Mouse (Mus musculus): Measurements from ENCODE around the gene Mfsd4b1.
"Not testable (repeated sequence)": the region's sequence is repeated elsewhere in the genome, so short reads cannot be mapped to it uniquely, and the experiment has no call there.

The Mfsd4b1 gene

DNA sequence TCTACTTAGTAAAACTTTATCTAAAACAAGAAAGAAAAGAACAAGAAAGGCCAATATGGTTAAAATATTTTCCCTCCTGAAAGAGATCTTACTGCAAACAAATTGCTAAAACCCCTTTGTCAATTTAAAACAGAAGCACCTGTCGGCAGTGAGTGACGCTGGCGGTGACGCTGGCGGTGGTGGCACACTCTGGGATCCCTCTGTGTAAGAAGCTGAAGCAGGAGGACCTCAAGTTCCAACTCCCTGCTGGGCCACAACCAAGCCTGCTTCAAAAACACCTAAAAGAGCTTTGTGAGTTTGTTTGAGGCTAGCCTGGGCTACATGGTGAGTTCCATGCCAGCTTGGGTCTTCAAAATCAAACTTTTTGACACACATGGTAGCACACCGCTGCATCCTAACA, 9.9 kb upstream of the Mfsd4b1 start:
- no peak for DNase-seq (ENCODE audit: low spot score in 2 of 2)

DNA sequence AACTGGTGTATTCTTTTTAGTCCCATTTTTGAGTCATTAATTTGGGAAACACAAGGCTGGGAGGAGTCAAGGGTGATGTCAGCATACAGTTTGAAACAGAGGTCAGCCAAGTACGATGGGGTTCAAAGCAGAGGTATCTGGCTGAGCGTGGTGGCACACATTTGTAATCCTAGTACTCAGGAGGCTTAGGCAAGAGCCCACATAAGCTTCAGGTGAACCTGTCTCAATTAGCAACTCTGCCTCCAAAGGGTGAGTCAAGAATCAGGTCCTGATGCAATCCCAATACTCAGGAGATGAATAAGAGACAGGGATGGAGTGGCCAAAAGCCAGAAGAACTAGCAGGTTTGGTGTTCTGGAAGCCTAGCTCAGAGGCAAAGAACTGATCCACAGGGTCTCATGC, 7.8 kb upstream of the Mfsd4b1 start:
- no peak for DNase-seq (ENCODE audit: low spot score in 2 of 2)

DNA sequence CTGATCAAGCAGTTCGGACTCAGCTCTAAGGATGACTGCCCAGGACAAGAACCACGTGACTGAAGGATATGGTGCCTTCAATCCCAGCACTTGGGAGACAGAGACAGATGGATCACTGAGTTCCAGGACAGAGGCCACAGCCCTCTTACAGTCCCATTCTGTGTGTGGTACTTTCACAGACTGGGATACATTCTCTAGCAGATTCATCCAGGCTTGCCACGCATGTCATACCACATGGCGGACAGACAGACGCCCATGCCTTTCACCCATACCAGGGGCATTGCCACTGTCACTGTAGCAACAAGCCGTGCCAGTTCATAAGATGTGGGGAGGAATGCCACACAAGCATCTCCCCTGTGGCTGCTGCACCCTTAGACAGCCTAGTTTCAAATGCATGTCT, 5.6 kb upstream of the Mfsd4b1 start:
- no peak for DNase-seq (ENCODE audit: low spot score in 2 of 2)

DNA sequence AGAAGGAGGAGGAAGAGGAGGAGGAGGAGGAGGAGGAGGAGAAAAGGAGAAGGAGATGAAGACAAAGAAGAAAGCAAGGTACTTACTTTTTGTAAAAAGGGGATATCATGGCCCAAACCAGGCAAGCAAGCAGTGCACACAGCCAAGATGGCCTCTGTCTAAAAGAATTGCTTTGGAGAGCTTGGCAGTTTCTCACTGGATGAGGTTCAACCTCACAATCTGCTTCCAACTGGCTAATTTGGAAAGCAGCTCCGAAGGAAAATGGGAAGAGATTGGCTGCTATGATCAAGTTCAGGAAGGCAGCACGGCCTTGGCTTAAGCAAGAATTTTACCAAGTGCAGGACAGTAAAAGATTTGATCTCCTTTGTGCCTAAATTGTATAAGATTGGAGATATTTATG, 4.5 kb upstream of the Mfsd4b1 start:
- DNase-seq (ENCODE audit: low spot score in 2 of 2) = no peak

DNA sequence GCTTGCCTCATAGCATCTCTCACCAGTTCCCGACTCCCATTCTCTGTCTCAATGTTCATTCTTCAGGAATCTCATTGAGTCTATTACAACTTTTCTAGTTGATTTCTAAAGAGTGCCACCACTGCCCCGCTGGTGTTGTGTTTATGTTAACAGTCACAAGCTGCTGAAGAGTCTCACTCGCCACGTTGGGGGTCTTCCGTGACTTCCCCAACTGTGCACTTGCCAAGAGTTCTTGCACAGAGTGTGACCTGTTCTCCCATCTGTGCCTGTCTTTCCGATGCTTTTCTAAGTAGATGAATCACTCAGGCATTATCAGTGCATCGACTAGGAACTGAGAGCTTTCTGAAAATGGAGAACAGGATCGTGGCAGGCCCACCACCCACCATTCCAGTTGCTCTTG, 3.0 kb upstream of the Mfsd4b1 start:
- DNase-seq (ENCODE audit: low spot score in 2 of 2) = no peak

DNA sequence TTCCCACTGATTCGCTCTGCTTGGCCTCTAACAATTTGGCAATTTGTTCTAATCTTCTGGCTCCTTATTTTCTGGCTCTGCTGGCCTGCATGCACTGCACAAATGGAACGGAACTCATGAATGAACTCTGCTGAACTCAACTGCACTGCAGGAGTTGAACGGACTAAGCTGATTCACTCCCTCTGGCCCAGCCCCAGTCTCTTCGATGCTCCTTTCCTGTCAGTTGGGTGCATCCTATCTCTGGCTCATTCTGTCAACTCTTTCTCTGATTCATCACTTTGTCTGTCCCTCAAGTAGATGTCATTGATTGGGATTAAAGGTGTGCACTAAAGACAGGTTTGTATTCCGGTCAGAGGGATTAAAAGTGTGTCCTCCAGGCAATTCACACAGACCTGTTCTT, 1.5 kb upstream of the Mfsd4b1 start:
- no peak for DNase-seq (ENCODE audit: low spot score in 2 of 2)

DNA sequence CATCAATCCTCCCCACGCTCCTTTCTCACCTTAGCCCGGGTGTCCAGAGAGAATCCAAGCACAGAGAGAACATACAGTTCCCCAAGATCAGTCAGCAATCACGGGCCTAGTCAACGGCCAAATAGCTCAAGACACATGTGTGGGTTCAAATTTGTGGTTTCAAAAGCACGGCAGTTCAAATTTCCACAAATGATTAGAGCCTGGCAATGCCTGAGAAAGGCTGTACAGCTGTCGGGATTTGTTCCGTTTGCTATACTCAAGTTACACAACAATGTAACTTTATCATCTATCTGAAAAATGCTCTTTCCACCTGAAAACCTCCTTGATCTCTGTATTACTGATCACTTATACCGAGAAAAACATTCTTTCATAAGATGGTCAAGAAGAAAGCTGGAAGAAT, 492 bp upstream of the Mfsd4b1 start:
- no peak for DNase-seq (ENCODE audit: low spot score in 2 of 2)

DNA sequence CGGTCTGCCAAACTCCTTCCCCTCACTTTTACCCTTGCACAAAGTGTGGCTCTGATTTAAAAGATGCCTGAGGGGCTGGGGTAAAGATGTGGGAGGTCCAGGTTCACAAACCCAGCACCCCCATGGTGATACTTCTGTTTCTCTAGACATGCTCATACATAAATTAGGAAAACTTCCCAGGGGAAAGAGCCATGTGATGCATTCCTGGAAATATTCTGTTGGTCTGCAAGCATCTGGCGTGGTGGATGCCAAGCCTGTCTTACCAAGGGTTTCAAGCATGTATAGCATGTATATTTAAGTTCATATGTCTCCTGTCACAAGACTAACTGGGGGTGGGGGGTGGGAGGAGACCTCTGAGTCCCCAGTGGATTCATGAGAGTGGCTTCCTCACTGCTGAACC, 4.7 kb downstream of the Mfsd4b1 start:
- DNase-seq (ENCODE audit: low spot score in 2 of 2) = no peak

DNA sequence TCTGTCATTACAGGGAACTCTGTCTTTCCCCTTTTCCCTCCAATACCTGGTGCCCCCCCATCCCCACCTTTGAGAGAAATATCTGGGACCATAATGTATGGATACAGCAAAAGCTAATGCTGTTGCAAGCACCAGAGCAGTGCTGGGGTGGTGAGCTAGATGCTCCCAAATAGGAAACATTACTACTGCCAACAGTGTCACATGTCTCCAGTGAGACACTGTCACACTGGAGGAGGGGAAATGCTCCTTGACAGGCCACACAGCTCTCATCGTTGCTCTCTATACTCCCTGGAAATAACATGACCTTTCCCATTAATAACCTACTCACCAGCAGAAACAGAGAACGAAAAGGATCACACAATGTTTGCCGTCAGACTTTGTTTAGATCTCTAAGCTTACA, 5.6 kb downstream of the Mfsd4b1 start:
- DNase-seq (ENCODE audit: low spot score in 2 of 2) = no peak

DNA sequence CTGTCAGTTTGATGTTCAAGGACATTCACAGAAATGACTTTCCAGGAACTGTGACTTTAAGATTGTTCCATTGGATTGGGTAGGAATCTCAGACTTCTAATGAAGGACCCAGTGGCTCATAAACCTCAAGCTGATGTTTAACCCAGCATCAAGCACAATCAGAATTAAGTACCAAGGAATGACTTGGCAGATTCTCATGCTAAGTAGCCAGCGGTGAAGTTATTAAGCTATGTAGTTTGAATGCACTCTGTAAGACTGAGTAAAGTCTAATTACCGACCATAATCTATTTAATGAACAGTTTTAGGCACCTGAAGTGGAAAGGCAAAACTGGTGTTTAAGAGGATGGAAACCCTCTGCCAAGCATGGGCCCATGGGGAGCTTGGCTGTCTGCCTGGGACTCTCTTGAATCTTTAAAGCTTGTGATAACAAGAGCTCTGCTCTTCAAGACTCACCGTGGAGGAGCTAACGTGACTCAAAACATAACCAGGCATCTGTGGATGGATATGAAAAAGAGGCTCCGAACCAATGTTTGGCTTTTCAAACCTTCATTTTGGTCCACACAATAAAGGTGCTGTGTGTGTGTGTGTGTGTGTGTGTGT, 6.7 kb downstream of the Mfsd4b1 start:
- no peak for DNase-seq (ENCODE audit: low spot score in 2 of 2)

DNA sequence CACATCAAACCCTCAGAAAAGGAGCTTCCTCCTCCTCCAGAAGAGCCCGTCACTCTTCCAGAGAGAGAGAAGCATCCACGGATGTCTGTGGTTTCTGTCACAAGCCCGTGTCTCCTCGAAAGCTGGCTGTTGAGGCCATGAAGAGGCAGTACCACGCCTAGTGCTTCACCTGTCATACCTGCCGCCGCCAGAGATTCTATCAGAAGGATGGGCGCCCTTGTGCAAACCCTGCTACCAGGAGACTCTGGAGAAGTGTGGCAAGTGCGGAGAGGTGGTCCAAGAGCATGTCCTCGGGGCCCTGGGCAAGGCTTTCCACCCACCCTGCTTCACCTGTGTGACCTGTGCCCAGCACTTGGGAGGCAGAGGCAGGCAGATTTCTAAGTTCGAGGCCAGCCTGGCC, 15.5 kb downstream of the Mfsd4b1 start:
- DNase-seq (ENCODE audit: low spot score in 2 of 2) = no peak

DNA sequence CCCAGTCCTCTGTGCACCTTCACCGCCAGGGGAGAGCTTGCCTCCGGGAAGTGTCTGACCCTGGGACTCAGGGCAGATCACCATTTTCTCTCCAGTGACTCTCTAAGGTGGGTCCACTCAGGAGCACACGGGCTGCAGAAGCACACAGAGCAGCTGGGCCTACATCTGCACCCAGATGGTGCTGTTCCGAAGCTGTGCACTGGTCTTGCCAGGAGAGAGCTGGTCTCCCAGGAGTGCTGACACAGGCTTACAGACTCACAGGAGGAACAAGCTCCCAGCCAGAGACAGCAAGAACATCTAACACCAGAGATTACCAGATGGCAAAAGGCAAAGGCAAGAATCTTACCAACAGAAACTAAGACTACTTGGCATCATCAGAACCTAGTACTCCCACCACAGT, 16.2 kb downstream of the Mfsd4b1 start:
- not testable (repeated sequence) for DNase-seq (ENCODE audit: low spot score in 2 of 2)

DNA sequence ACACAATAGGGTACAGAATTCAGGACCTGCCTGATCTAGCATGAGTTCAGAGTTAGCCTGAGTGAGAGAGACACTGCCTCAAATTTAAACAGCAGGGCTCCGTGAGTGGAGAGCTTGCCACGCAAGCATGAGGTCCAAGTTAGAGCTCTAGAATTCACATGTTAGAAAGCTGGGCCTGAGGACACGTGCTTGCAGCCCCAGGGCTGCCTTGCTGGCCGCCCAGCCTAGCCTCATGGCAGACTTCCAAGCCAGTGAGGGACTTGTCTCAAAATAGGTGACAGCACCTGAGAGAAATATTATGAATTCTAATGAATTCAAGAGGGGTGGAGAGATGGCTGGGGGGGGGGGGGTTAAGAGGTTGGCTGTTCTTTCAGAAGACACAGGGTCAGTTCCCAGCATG, 17.1 kb downstream of the Mfsd4b1 start:
- no peak for DNase-seq (ENCODE audit: low spot score in 2 of 2)

DNA sequence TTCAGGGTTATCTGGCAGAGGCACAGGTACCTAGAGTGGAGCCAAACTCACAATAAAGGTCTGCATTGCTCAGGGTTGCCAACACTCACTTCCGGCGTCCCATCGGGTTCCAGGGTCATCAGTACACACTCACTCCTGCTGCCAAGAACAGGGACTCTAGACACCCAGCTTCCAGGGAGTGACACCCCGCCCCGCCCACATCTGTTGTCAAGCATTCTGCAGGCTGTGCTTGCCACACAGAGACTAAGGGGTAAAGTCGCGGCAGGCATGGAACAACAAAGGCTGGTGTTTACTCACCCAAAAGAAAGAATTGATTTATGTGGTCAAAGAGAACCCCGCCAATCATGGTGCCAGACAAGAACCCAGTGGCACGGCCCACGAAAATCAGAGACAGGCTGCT, 18.1 kb downstream of the Mfsd4b1 start:
- DNase-seq (ENCODE audit: low spot score in 2 of 2) = no peak

DNA sequence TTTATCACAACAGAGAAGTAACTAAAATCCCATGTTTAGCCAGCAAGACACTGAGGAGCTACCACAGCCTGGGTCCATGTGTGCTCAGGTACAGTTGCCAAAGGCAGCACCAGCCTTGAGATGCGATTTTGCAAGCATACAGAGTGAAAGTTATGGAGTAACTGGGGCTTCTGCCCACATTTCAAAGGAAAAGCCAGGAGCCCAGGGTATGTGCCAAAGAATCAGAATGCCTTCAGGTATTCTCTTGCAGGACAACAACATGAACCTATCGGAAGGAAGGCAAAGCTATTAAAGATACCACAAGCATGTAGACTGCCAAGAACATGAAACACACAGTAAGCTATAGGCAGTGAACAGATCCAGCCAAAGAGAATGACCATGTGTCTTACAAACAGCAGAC, 24.3 kb downstream of the Mfsd4b1 start:
- DNase-seq (ENCODE audit: low spot score in 2 of 2) = no peak

DNA sequence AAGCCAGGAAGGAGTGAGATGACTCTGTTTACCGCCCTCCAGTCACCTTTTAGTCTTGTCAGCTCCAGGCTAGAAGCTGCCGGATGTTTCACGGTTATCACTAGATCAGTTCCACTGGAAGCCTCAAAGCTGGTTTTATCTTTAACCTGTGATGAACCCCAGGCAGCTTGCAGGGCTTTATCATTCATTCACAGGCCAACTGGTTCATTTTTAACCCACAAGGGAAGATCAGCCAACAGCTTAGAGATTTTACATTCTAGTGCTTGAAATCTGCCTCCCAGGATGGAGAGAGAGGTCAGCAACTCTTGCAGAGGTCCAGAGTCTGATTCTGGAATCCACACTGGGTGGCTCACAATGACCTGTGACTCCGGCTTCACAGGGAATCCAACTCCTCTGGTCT, 33.9 kb downstream of the Mfsd4b1 start:
- no peak for DNase-seq (ENCODE audit: low spot score in 2 of 2)

DNA sequence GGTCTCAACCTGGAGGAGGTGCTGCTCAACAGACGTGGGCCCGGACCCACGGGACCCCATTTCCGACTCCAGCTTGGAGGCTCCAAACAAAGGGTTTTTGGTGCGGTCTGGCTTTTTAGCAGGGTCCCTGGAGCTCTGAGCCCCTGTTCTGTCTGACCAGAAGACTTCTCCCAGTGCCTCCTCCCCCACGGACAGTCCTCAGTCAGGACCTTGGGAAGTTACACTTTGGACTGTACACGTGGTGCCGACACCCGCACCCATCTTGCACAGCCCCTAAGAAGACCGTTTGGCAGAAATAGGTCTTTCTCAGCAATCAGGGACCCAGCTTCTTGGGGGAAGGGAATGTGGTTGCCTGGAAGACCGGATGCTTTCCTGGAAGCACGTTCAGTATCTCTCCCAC, 38.6 kb downstream of the Mfsd4b1 start, which contains the start of gene Mfsd4b5:
Gene Mfsd4b5, minus strand, starts transcription at position 181 of the 400 bp plus-strand sequence.
- DNase-seq (ENCODE audit: low spot score in 2 of 2) = no peak

DNA sequence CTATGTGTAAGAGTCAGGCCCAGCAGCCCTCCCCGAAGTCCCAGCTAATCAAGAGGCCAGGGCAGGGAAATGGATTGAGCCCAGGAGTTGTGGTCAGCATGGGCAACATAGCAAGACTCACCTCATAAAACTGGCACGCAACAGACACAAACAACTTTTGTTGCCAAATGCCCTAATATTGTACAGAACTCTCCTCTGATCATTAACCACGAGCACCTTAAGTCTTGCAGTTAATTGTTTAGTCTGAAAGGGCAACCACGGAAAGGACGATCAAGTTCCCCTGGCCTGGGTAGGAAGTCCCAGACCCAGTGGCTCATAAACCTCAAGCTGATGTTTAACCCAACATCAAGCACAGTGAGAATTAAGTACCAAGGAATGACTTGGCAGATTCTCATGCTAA, 42.5 kb downstream of the Mfsd4b1 start:
- no peak for DNase-seq (ENCODE audit: low spot score in 2 of 2)

DNA sequence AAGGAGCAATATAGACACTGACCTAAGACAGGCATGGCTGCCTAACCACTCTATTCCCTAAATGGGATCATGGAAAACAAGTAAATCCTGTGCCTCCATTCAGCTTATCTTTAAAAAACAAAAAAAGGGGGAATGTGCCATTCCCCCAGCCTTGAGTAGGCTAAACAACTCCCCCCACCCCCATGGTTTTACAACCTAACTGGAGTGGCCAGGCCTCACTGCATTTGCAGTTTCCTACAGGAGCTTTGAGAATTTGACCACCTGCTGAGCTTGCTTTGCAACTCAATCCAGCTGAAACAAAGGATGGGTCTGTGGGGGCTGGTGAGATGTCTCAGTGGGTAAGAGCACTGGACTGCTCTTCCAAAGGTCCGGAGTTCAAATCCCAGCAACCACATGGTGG, 46.8 kb downstream of the Mfsd4b1 start:
- DNase-seq (ENCODE audit: low spot score in 2 of 2) = no peak

DNA sequence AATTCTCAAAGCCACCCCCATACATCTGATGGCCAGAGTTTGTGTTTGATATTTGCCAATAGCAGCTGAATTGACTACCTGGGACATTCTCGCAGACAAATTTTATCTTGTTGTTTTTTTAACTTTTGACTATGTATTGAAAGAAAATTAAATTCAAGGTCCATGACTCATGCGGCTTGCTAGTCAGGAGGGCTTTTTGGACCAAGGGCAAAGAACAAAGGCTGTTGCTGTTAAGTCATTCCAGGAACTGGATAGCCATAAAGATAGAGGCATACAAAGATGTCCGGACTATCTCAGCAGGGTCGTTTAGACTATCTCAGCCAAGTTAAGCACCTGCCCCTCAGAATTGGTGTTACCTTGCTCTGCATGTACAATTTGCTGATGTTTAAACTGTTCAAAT, 47.7 kb downstream of the Mfsd4b1 start:
- DNase-seq (ENCODE audit: low spot score in 2 of 2) = no peak

DNA sequence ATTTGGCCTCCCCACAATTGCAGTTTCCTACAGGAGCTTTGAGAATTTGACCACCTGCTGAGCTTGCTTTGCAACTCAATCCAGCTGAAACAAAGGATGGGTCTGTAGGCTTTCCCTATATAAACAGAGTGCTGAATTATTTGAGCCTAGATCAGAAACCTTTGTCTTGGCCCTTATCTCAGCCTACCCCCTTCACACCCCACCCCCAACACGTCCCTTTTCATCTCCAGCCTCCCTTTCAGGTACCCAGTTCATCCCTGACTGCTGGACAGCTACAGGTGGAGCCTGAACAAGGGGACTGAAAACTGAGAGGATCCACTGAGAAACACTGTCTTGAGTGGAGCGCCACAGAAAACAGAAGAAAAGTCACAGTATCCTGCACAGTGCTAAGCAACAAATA, 49.3 kb downstream of the Mfsd4b1 start:
- DNase-seq (ENCODE audit: low spot score in 2 of 2) = no peak

DNA sequence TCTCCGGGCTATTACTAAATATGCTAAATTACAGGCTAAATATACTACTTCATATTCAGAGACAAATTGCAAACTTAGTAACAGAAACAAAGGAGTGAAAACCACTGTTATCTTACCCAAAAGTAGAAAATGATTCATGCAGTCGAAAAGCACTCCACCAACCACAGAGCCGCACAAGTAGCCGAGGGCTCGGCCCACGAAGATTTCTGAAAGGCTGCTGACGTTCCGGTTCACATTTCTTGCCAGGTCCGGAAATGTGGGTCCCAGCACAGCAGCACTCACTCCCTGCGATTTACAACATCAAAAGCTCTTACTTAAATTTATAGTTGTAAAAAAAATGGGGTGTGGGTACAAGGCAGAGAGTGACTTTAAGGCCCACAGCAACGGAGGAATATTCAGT, 50.1 kb downstream of the Mfsd4b1 start:
- DNase-seq (ENCODE audit: low spot score in 2 of 2) = peak; percentile 8 to 14

DNA sequence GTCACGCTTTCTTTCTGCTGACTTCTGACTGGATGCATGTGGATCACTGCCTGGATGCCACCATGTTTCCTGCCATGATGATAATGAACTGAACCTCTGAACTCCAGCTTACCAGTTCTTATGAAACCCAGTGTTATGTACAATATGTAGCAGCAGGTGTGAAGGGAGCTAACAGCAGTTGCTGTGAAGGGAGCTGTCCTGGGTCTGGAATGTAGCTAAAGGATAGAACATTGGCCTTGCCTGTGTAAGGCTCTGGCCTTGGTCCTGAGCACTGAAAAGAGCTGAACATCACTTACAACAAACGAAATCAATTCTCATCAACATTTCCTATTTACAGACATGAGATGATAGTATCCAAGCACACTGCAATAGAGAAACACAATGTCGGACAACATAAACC, 57.6 kb downstream of the Mfsd4b1 start:
- no peak for DNase-seq (ENCODE audit: low spot score in 2 of 2)

DNA sequence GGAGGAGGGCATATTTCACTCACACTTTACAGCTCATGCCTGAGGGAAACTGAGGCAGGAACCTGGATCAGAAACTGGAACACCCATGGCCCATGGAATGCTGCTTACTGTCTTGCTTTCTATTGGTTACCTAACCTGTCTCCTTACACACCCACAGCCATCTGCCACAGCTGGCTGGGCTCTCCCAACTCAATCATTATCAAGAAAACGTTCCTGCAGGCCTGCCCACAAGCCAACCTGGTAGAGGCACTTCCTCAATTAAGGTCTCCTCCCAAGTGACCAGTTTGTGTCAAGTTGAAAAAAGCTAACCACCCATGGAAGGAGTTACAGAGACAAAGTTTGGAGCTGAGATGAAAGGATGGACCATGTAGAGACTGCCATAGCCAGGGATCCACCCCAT, 63.2 kb downstream of the Mfsd4b1 start:
- DNase-seq (ENCODE audit: low spot score in 2 of 2) = no peak

DNA sequence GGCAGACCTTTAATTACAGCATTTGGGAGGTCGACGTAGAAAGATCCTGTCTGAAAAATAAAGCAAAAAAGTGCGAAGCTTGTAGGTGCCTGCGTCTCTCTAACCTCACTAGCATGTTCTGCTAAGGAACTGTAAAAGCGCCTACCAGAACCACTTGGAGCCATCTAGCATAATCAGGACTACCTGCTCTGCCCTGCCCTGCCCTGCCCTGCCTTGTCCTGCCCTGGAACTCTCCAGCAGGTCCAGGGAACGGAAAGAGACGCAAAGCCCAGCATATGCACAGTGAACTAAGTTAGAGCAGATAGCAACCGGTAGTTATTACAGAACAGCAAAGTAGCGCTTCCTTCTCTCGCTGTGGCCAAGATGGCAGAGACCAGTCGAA, 64.6 kb downstream of the Mfsd4b1 start:
- DNase-seq (ENCODE audit: low spot score in 2 of 2) = no peak
